Comparison of ENCODE assay signal across 22 mouse cellular contexts in the genomic region with DNA sequence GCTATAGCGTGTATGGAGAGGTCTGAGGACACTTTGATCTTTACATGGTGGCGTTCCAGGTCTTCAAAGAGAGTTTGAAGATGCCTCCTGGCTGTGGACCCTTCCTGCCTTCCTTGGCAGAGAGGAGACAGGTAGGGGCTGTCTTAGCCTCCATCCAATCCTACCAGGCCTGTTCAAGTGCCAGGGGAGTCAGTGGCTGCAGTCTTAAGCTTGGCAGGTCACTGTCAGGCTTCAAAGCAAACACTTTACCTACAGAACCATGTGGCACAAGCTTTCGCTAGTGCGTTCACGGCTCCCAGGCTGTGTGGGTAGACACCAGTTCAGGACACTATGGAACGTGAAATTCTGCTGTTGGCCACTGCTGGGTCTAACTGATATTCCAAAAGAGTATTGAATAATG. TPM values are rescaled to one million over a fixed set of nuclear protein-coding genes. Genes with fewer than 3 reads are reported as not detected.
A peak's percentile ranks its signal among the peaks of the same experiment; 100 is the strongest.
DNase-seq lines count a peak whose midpoint lies in the region; ATAC-seq and TF ChIP-seq lines count a peak whose summit lies in the region.
"Had no signal": no experiment of that assay in that cellular context is flagged by ENCODE, and none has a peak within 500 bp of the region (broad histone marks: within the 10 kb centered on the region; RNA-seq: fewer than 3 reads in every experiment).

No protein-coding gene starts in this region.

- no peak overlapping the region for H3K9ac ChIP-seq in embryonic facial prominence, embryonic 15.5 days
- H3K9ac ChIP-seq in stomach, embryonic 15.5 days = no peak overlapping the region
- no peak overlapping the region for H3K9ac ChIP-seq in stomach, postnatal 0 days (ENCODE audit: low read length)
- no peak overlapping the region for H3K9ac ChIP-seq in stomach, embryonic 16.5 days (ENCODE audit: low read length)
- H3K9ac ChIP-seq: embryonic facial prominence, embryonic 13.5 days; forebrain, embryonic 12.5 days; kidney, embryonic 15.5 days; limb, embryonic 15.5 days; neural tube, embryonic 12.5 days had no signal

- no peak for ATAC-seq in embryonic facial prominence, embryonic 15.5 days (ENCODE audit: insufficient number of reproducible peaks, low FRiP score, low TSS enrichment, low read depth)
- ATAC-seq in stomach, embryonic 15.5 days (ENCODE audit: insufficient read depth, low FRiP score, low read depth) = no peak
- no peak for ATAC-seq in stomach, postnatal 0 days (ENCODE audit: low FRiP score, low TSS enrichment)
- ATAC-seq in stomach, embryonic 16.5 days (ENCODE audit: insufficient read depth, low FRiP score) = no peak
- ATAC-seq: hindbrain, embryonic 16.5 days; midbrain, embryonic 16.5 days had no signal

- no peak for TF ChIP-seq EP300 in stomach, postnatal 0 days (optimal IDR thresholded peaks at IDR 0.05)

- H3K9me3 ChIP-seq in embryonic facial prominence, embryonic 15.5 days (replicated peaks) = no peaks in the 10 kb centered on the region
- H3K9me3 ChIP-seq in embryonic facial prominence, embryonic 10.5 days = no peaks in the 10 kb centered on the region
- no peaks in the 10 kb centered on the region for H3K9me3 ChIP-seq in stomach, embryonic 15.5 days
- H3K9me3 ChIP-seq in stomach, postnatal 0 days (ENCODE audit: control insufficient read depth, low read length) = no peaks in the 10 kb centered on the region
- H3K9me3 ChIP-seq in stomach, embryonic 16.5 days (replicated peaks; ENCODE audit: control insufficient read depth, low read length) = no peaks in the 10 kb centered on the region
- H3K9me3 ChIP-seq: embryonic facial prominence, embryonic 13.5 days; forebrain, embryonic 12.5 days; kidney, embryonic 15.5 days; limb, embryonic 15.5 days; neural tube, embryonic 12.5 days had no signal

- TF ChIP-seq CTCF in left cerebral cortex, adult 2 months (IDR thresholded peaks at IDR 0.05) = no peak
- TF ChIP-seq CTCF in stomach, postnatal 0 days (IDR thresholded peaks at IDR 0.05; ENCODE audit: low read depth) = no peak

- 86% methylated on average over 6 of the region's 6 CpGs for WGBS in embryonic facial prominence, embryonic 15.5 days
- 91% methylated on average over 6 of the region's 6 CpGs for WGBS in embryonic facial prominence, embryonic 10.5 days
- 89% methylated on average over 6 of the region's 6 CpGs for WGBS in stomach, embryonic 15.5 days
- 86% methylated on average over 6 of the region's 6 CpGs for WGBS in stomach, postnatal 0 days
- 89% methylated on average over 6 of the region's 6 CpGs for WGBS in stomach, embryonic 16.5 days

- peak overlapping the region; percentile 77; the same call in 1 of the 2 replicates for H3K27ac ChIP-seq in embryonic facial prominence, embryonic 15.5 days (replicated peaks)
- no peak overlapping the region for H3K27ac ChIP-seq in embryonic facial prominence, embryonic 10.5 days (replicated peaks)
- H3K27ac ChIP-seq in left cerebral cortex, adult 2 months = peak overlapping the region; percentile 69; the same call in 1 of the 2 replicates
- H3K27ac ChIP-seq in stomach, embryonic 15.5 days = peak overlapping the region; percentile 72; the same call in 1 of the 2 replicates
- H3K27ac ChIP-seq in stomach, postnatal 0 days (replicated peaks) = no peak overlapping the region; the same call in 1 of the 2 replicates
- peak overlapping the region; percentile 21; the same call in 1 of the 2 replicates for H3K27ac ChIP-seq in stomach, embryonic 16.5 days (ENCODE audit: low read length)
- H3K27ac ChIP-seq: forebrain, embryonic 12.5 days; neural tube, embryonic 12.5 days had no signal

- H3K27me3 ChIP-seq in embryonic facial prominence, embryonic 15.5 days = no peaks in the 10 kb centered on the region
- H3K27me3 ChIP-seq in embryonic facial prominence, embryonic 10.5 days (replicated peaks; ENCODE audit: low read depth, poor library complexity, severe bottlenecking) = no peaks in the 10 kb centered on the region
- H3K27me3 ChIP-seq in stomach, embryonic 15.5 days (replicated peaks) = no peaks in the 10 kb centered on the region
- H3K27me3 ChIP-seq in stomach, postnatal 0 days (ENCODE audit: control insufficient read depth, insufficient read depth, low read length) = no peaks in the 10 kb centered on the region
- no peaks in the 10 kb centered on the region for H3K27me3 ChIP-seq in stomach, embryonic 16.5 days (ENCODE audit: control insufficient read depth, insufficient read depth, low read length)
- H3K27me3 ChIP-seq: CH12.LX; embryonic facial prominence, embryonic 13.5 days; forebrain, embryonic 12.5 days; kidney, embryonic 15.5 days; limb, embryonic 15.5 days; neural tube, embryonic 12.5 days had no signal

- H3K4me3 ChIP-seq in embryonic facial prominence, embryonic 15.5 days (replicated peaks) = no peak overlapping the region
- H3K4me3 ChIP-seq in embryonic facial prominence, embryonic 10.5 days = no peak overlapping the region
- H3K4me3 ChIP-seq in left cerebral cortex, adult 2 months = no peak overlapping the region
- H3K4me3 ChIP-seq in stomach, embryonic 15.5 days (replicated peaks) = no peak overlapping the region
- no peak overlapping the region for H3K4me3 ChIP-seq in stomach, postnatal 0 days (ENCODE audit: low read depth, low read length)
- no peak overlapping the region for H3K4me3 ChIP-seq in stomach, embryonic 16.5 days (replicated peaks; ENCODE audit: low read length)
- H3K4me3 ChIP-seq: embryonic facial prominence, embryonic 13.5 days; forebrain, embryonic 12.5 days; kidney, embryonic 15.5 days; limb, embryonic 15.5 days; neural tube, embryonic 12.5 days had no signal

- intact Hi-C loops in left cerebral cortex, adult 2 months (cut with DNase I) = no loop called here

- H3K4me2 ChIP-seq in embryonic facial prominence, embryonic 15.5 days (replicated peaks) = no peak overlapping the region
- no peak overlapping the region for H3K4me2 ChIP-seq in stomach, embryonic 15.5 days
- no peak overlapping the region for H3K4me2 ChIP-seq in stomach, postnatal 0 days (replicated peaks; ENCODE audit: low read depth)
- H3K4me2 ChIP-seq in stomach, embryonic 16.5 days (ENCODE audit: low read depth, low read length) = no peak overlapping the region
- H3K4me2 ChIP-seq: embryonic facial prominence, embryonic 13.5 days; forebrain, embryonic 12.5 days; limb, embryonic 15.5 days; neural tube, embryonic 12.5 days had no signal

- DNase-seq in embryonic facial prominence, embryonic 10.5 days (ENCODE audit: low spot score) = no peak
- no peak for DNase-seq in left cerebral cortex, adult 2 months (ENCODE audit: extremely low spot score in 1 of 2, low spot score in 2 of 2)
- DNase-seq in left cerebral cortex, adult 8-10 months (ENCODE audit: low spot score in 2 of 2) = no peak
- no peak for DNase-seq in stomach, postnatal 0 days (ENCODE audit: low spot score)
- DNase-seq in right cerebral cortex, postnatal 10 days (ENCODE audit: low spot score in 2 of 2) = no peak
- DNase-seq: cerebellum, adult 18-20 months had no signal

- H3K36me3 ChIP-seq in embryonic facial prominence, embryonic 15.5 days = no peaks in the 10 kb centered on the region
- no peaks in the 10 kb centered on the region for H3K36me3 ChIP-seq in embryonic facial prominence, embryonic 10.5 days (replicated peaks)
- no peaks in the 10 kb centered on the region for H3K36me3 ChIP-seq in stomach, embryonic 15.5 days
- H3K36me3 ChIP-seq in stomach, postnatal 0 days (ENCODE audit: control insufficient read depth, insufficient read depth, low read length) = no peaks in the 10 kb centered on the region
- H3K36me3 ChIP-seq in stomach, embryonic 16.5 days (ENCODE audit: control insufficient read depth, insufficient read depth, low read length) = no peaks in the 10 kb centered on the region
- H3K36me3 ChIP-seq: embryonic facial prominence, embryonic 13.5 days; forebrain, embryonic 12.5 days; kidney, embryonic 15.5 days; limb, embryonic 15.5 days; neural tube, embryonic 12.5 days had no signal

- peaks cover 16% of the 10 kb centered on the region for H3K4me1 ChIP-seq in embryonic facial prominence, embryonic 15.5 days
- H3K4me1 ChIP-seq in embryonic facial prominence, embryonic 10.5 days = peaks cover 31% of the 10 kb centered on the region
- H3K4me1 ChIP-seq in stomach, embryonic 15.5 days = peaks cover 3% of the 10 kb centered on the region; the same call in 1 of the 2 replicates
- H3K4me1 ChIP-seq in stomach, postnatal 0 days (replicated peaks; ENCODE audit: control insufficient read depth, insufficient read depth) = no peaks in the 10 kb centered on the region
- peaks cover 9% of the 10 kb centered on the region for H3K4me1 ChIP-seq in stomach, embryonic 16.5 days (ENCODE audit: control insufficient read depth, insufficient read depth, low read length)
- H3K4me1 ChIP-seq: neural tube, embryonic 12.5 days had no signal

RNA-seq across cellular contexts. Expression of a gene that starts 2.6 kb away (rescaled TPM):
- 3.0 and 3.7 TPM in 2 replicates for polyA plus RNA-seq in embryonic facial prominence, embryonic 15.5 days (2015; fragmentation: Nextera tagmentation; extraction: Ambion mirVana)
- polyA plus RNA-seq in embryonic facial prominence, embryonic 10.5 days (2016; fragmentation: Nextera tagmentation; extraction: Ambion mirVana) = 4.8 and 5.0 TPM in 2 replicates
- 1 to 10 TPM; 1.1 to 2.5 TPM for total RNA-seq in left cerebral cortex, adult 2 months (2021)
- total RNA-seq in left cerebral cortex, adult 8-10 months (2022) = 1 to 10 TPM; 1.1 to 3.3 (median 1.6) TPM
- polyA plus RNA-seq in stomach, embryonic 15.5 days (2015; fragmentation: Nextera tagmentation; extraction: Ambion mirVana) = 2.6 and 4.2 TPM in 2 replicates
- 1.0 and 1.1 TPM in 2 replicates for polyA plus RNA-seq in stomach, postnatal 0 days (2015; fragmentation: Nextera tagmentation; extraction: Ambion mirVana)
- 2.7 TPM in 2 replicates for polyA plus RNA-seq in stomach, embryonic 16.5 days (2015; fragmentation: Nextera tagmentation; extraction: Ambion mirVana)

RNA-seq across cellular contexts. Expression of a gene that starts 9.7 kb away (rescaled TPM):
- polyA plus RNA-seq in embryonic facial prominence, embryonic 15.5 days (2015; fragmentation: Nextera tagmentation; extraction: Ambion mirVana) = 24.9 and 26.4 TPM in 2 replicates
- polyA plus RNA-seq in embryonic facial prominence, embryonic 10.5 days (2016; fragmentation: Nextera tagmentation; extraction: Ambion mirVana) = 1.8 and 2.3 TPM in 2 replicates
- total RNA-seq in left cerebral cortex, adult 2 months (2021) = 10 to 100 TPM; 13.6 to 17.2 TPM
- total RNA-seq in left cerebral cortex, adult 8-10 months (2022) = 10 to 100 TPM; 15.9 to 25.5 (median 21.3) TPM
- polyA plus RNA-seq in stomach, embryonic 15.5 days (2015; fragmentation: Nextera tagmentation; extraction: Ambion mirVana) = 11.4 and 14.8 TPM in 2 replicates
- 35.9 and 40.2 TPM in 2 replicates for polyA plus RNA-seq in stomach, postnatal 0 days (2015; fragmentation: Nextera tagmentation; extraction: Ambion mirVana)
- 16.9 and 17.5 TPM in 2 replicates for polyA plus RNA-seq in stomach, embryonic 16.5 days (2015; fragmentation: Nextera tagmentation; extraction: Ambion mirVana)

RNA-seq across cellular contexts. Expression of a gene that starts 19.6 kb away (rescaled TPM):
- polyA plus RNA-seq in embryonic facial prominence, embryonic 15.5 days (2015; fragmentation: Nextera tagmentation; extraction: Ambion mirVana) = 26.8 and 27.2 TPM in 2 replicates
- polyA plus RNA-seq in embryonic facial prominence, embryonic 10.5 days (2016; fragmentation: Nextera tagmentation; extraction: Ambion mirVana) = 7.4 and 9.0 TPM in 2 replicates
- total RNA-seq in left cerebral cortex, adult 2 months (2021) = 10 to 100 TPM; 13.7 to 14.8 TPM
- 10 to 100 TPM; 17.7 to 21.2 (median 18.6) TPM for total RNA-seq in left cerebral cortex, adult 8-10 months (2022)
- polyA plus RNA-seq in stomach, embryonic 15.5 days (2015; fragmentation: Nextera tagmentation; extraction: Ambion mirVana) = 17.3 and 18.8 TPM in 2 replicates
- 18.9 and 21.0 TPM in 2 replicates for polyA plus RNA-seq in stomach, postnatal 0 days (2015; fragmentation: Nextera tagmentation; extraction: Ambion mirVana)
- polyA plus RNA-seq in stomach, embryonic 16.5 days (2015; fragmentation: Nextera tagmentation; extraction: Ambion mirVana) = 19.9 and 23.5 TPM in 2 replicates

RNA-seq across cellular contexts. Expression of a gene that starts 19.8 kb away (rescaled TPM):
- 0.11 TPM in 1 of 2 replicates, not detected in the other for polyA plus RNA-seq in embryonic facial prominence, embryonic 15.5 days (2015; fragmentation: Nextera tagmentation; extraction: Ambion mirVana)
- not detected in 2 replicates for polyA plus RNA-seq in embryonic facial prominence, embryonic 10.5 days (2016; fragmentation: Nextera tagmentation; extraction: Ambion mirVana)
- not detected for total RNA-seq in left cerebral cortex, adult 2 months (2021)
- not detected for total RNA-seq in left cerebral cortex, adult 8-10 months (2022)
- 0.09 and 0.13 TPM in 2 replicates for polyA plus RNA-seq in stomach, embryonic 15.5 days (2015; fragmentation: Nextera tagmentation; extraction: Ambion mirVana)
- polyA plus RNA-seq in stomach, postnatal 0 days (2015; fragmentation: Nextera tagmentation; extraction: Ambion mirVana) = not detected in 2 replicates
- polyA plus RNA-seq in stomach, embryonic 16.5 days (2015; fragmentation: Nextera tagmentation; extraction: Ambion mirVana) = 0.15 TPM in 1 of 2 replicates, not detected in the other
- total RNA-seq: common myeloid progenitor, adult 5-6 weeks; granulocyte monocyte progenitor cell, adult 5-6 weeks; heart, postnatal 36 days; left cerebral cortex, postnatal 14 days had no signal
- polyA plus RNA-seq: brain, embryonic 14.5 days; embryonic facial prominence, embryonic 13.5 days; forebrain, embryonic 12.5 days; hindbrain, embryonic 16.5 days; kidney, embryonic 15.5 days; limb, embryonic 15.5 days; midbrain, embryonic 16.5 days; neural tube, embryonic 12.5 days had no signal

RNA-seq across cellular contexts. Expression of a gene that starts 35.2 kb away (rescaled TPM):
- polyA plus RNA-seq in embryonic facial prominence, embryonic 15.5 days (2015; fragmentation: Nextera tagmentation; extraction: Ambion mirVana) = 0.12 TPM in 1 of 2 replicates, not detected in the other
- polyA plus RNA-seq in embryonic facial prominence, embryonic 10.5 days (2016; fragmentation: Nextera tagmentation; extraction: Ambion mirVana) = not detected in 2 replicates
- 1 to 10 TPM; 1.1 to 1.5 TPM for total RNA-seq in left cerebral cortex, adult 2 months (2021)
- total RNA-seq in left cerebral cortex, adult 8-10 months (2022) = 1 to 10 TPM in 3 of 4 experiments, under 1 TPM in 1; 0.72 to 3.4 (median 2.0) TPM
- polyA plus RNA-seq in stomach, embryonic 15.5 days (2015; fragmentation: Nextera tagmentation; extraction: Ambion mirVana) = 0.28 and 0.50 TPM in 2 replicates
- polyA plus RNA-seq in stomach, postnatal 0 days (2015; fragmentation: Nextera tagmentation; extraction: Ambion mirVana) = 0.08 and 0.10 TPM in 2 replicates
- 0.85 and 0.89 TPM in 2 replicates for polyA plus RNA-seq in stomach, embryonic 16.5 days (2015; fragmentation: Nextera tagmentation; extraction: Ambion mirVana)
- total RNA-seq: granulocyte monocyte progenitor cell, adult 5-6 weeks had no signal
- polyA plus RNA-seq: brain, embryonic 14.5 days; embryonic facial prominence, embryonic 13.5 days; forebrain, embryonic 12.5 days; hindbrain, embryonic 16.5 days; kidney, embryonic 15.5 days; limb, embryonic 15.5 days; midbrain, embryonic 16.5 days; neural tube, embryonic 12.5 days had no signal

Comparison
In these comparisons a context has a peak if more than half of its experiments do, and no peak if none do; other contexts are left out.
1. H3K27ac ChIP-seq: peak in embryonic facial prominence, embryonic 15.5 days (single experiment), left cerebral cortex, adult 2 months (single experiment), stomach, embryonic 15.5 days (single experiment) and stomach, embryonic 16.5 days (single experiment); none in embryonic facial prominence, embryonic 10.5 days (single experiment) and stomach, postnatal 0 days (single experiment).